Mouse (Mus musculus) bone marrow macrophage, adult 2 months (primary cell): ENCODE measurements around the gene Taf7l.

Experiments used
- CTCF ChIP-seq: IDR thresholded peaks from 2 replicates; pipeline ENCODE4 v1.5.1; 2012; ENCODE audit warnings: low read depth, mild to moderate bottlenecking, low read length, moderate library complexity
- POLR2A ChIP-seq: IDR thresholded peaks from 2 replicates; pipeline ENCODE4 v1.6.1; 2012; ENCODE audit warnings: mild to moderate bottlenecking, low read depth, low read length, borderline replicate concordance

DNA sequence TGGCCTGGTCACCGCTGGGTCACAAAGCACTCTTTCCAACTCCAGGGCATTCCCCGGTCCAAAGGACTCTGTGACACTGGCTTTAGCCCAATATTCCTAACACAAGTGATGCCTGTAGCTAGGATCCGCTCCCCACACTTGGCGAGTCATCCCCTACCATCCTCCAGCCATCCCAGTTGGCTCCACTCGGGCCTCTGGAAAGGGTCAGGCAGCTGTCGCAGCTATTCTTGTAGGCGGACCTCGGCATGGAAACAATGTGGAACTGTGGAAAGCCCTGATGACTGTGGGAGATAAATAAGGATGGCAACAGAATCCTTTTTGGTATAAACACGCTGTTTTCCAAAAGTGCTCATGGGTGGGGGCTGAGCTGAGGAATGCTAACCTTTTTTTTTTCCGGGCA lies 50.5 kb downstream of the Taf7l start:
- TF ChIP-seq POLR2A (no peak), CTCF (no peak)
